Mouse (Mus musculus): ENCODE data around the gene Tbata. TPM values are rescaled to one million over a fixed set of nuclear protein-coding genes. Genes with fewer than 3 reads are reported as not detected.

Gene Tbata
- polyA plus RNA-seq, 1 experiment from 2014 or later = not detected

- Histone ChIP-seq H3K27me3 (replicated peaks; ENCODE audit: control insufficient read depth, insufficient read depth, low read length) (peaks cover 15% of the 10 kb centered on the region; the same call in 1 of the 2 replicates), H3K9me3 (ENCODE audit: control insufficient read depth, low read length) (no peaks in the 10 kb centered on the region), H3K9ac (ENCODE audit: low read depth, low read length) (no peak overlapping the region), H3K4me3 (ENCODE audit: low read depth, low read length) (no peak overlapping the region), H3K36me3 (ENCODE audit: control insufficient read depth, insufficient read depth, low read length) (no peaks in the 10 kb centered on the region), H3K4me1 (replicated peaks; ENCODE audit: control insufficient read depth, insufficient read depth, low read length) (no peaks in the 10 kb centered on the region), H3K4me2 (no peak overlapping the region), H3K27ac (ENCODE audit: low read depth, low read length) (no peak overlapping the region)
- DNase-seq (ENCODE audit: low spot score) (no peak), ATAC-seq (replicated peaks; ENCODE audit: low FRiP score) (no peak)
- WGBS = 45% methylated on average over 13 of the region's 13 CpGs
These were observed 3.1 kb downstream of the Tbata start for GRCm38 (mm10) chr10:61174711-61175441.

- Histone ChIP-seq H3K9ac (ENCODE audit: low read depth, low read length) (no peak overlapping the region), H3K9me3 (ENCODE audit: control insufficient read depth, low read length) (no peaks in the 10 kb centered on the region), H3K36me3 (ENCODE audit: control insufficient read depth, insufficient read depth, low read length) (no peaks in the 10 kb centered on the region), H3K4me3 (ENCODE audit: low read depth, low read length) (no peak overlapping the region), H3K4me1 (replicated peaks; ENCODE audit: control insufficient read depth, insufficient read depth, low read length) (no peaks in the 10 kb centered on the region), H3K27ac (ENCODE audit: low read depth, low read length) (no peak overlapping the region), H3K27me3 (replicated peaks; ENCODE audit: control insufficient read depth, insufficient read depth, low read length) (peaks cover 15% of the 10 kb centered on the region; the same call in 1 of the 2 replicates), H3K4me2 (peak overlapping the region; percentile 18)
- ATAC-seq (replicated peaks; ENCODE audit: low FRiP score) = no peak
- peak; percentile 46 for DNase-seq (ENCODE audit: low spot score)
- 15% methylated on average over 24 of the region's 24 CpGs for WGBS
These were observed 3.9 kb downstream of the Tbata start for GRCm38 (mm10) chr10:61175442-61176204.

GRCm38 (mm10) chr10:61176221-61176790, 4.6 kb downstream of the Tbata start:
- Histone ChIP-seq H3K9me3 (ENCODE audit: control insufficient read depth, low read length) (no peaks in the 10 kb centered on the region), H3K9ac (ENCODE audit: low read depth, low read length) (no peak overlapping the region), H3K4me3 (ENCODE audit: low read depth, low read length) (no peak overlapping the region), H3K36me3 (ENCODE audit: control insufficient read depth, insufficient read depth, low read length) (no peaks in the 10 kb centered on the region), H3K27me3 (replicated peaks; ENCODE audit: control insufficient read depth, insufficient read depth, low read length) (peaks cover 15% of the 10 kb centered on the region; the same call in 1 of the 2 replicates), H3K4me1 (replicated peaks; ENCODE audit: control insufficient read depth, insufficient read depth, low read length) (no peaks in the 10 kb centered on the region), H3K27ac (ENCODE audit: low read depth, low read length) (no peak overlapping the region), H3K4me2 (peak overlapping the region; percentile 18)
- DNase-seq (ENCODE audit: low spot score) = no peak
- ATAC-seq (replicated peaks; ENCODE audit: low FRiP score) = no peak
- 49% methylated on average over 7 of the region's 7 CpGs for WGBS

- Histone ChIP-seq H3K36me3 (ENCODE audit: control insufficient read depth, insufficient read depth, low read length) (no peaks in the 10 kb centered on the region), H3K4me2 (no peak overlapping the region), H3K9ac (ENCODE audit: low read depth, low read length) (no peak overlapping the region), H3K27ac (ENCODE audit: low read depth, low read length) (no peak overlapping the region), H3K27me3 (replicated peaks; ENCODE audit: control insufficient read depth, insufficient read depth, low read length) (peaks cover 15% of the 10 kb centered on the region; the same call in 1 of the 2 replicates), H3K4me3 (ENCODE audit: low read depth, low read length) (no peak overlapping the region), H3K4me1 (replicated peaks; ENCODE audit: control insufficient read depth, insufficient read depth, low read length) (no peaks in the 10 kb centered on the region), H3K9me3 (ENCODE audit: control insufficient read depth, low read length) (no peaks in the 10 kb centered on the region)
- 84% methylated on average over 4 of the region's 4 CpGs for WGBS
- no peak for DNase-seq (ENCODE audit: low spot score)
- no peak for ATAC-seq (replicated peaks; ENCODE audit: low FRiP score)
These were observed 6.0 kb downstream of the Tbata start for GRCm38 (mm10) chr10:61177751-61178150.

GRCm38 (mm10) chr10:61178687-61179086, 6.9 kb downstream of the Tbata start:
- Histone ChIP-seq H3K4me3 (ENCODE audit: low read depth, low read length) (no peak overlapping the region), H3K9ac (ENCODE audit: low read depth, low read length) (no peak overlapping the region), H3K27me3 (replicated peaks; ENCODE audit: control insufficient read depth, insufficient read depth, low read length) (peaks cover 15% of the 10 kb centered on the region; the same call in 1 of the 2 replicates), H3K27ac (ENCODE audit: low read depth, low read length) (no peak overlapping the region), H3K4me2 (no peak overlapping the region), H3K9me3 (ENCODE audit: control insufficient read depth, low read length) (no peaks in the 10 kb centered on the region), H3K4me1 (replicated peaks; ENCODE audit: control insufficient read depth, insufficient read depth, low read length) (no peaks in the 10 kb centered on the region), H3K36me3 (ENCODE audit: control insufficient read depth, insufficient read depth, low read length) (no peaks in the 10 kb centered on the region)
- ATAC-seq (replicated peaks; ENCODE audit: low FRiP score) (no peak), DNase-seq (ENCODE audit: low spot score) (no peak)
- 75% methylated on average over 8 of the region's 8 CpGs for WGBS

- DNase-seq (ENCODE audit: low spot score) (no peak), ATAC-seq (replicated peaks; ENCODE audit: low FRiP score) (no peak)
- no peak overlapping the region for H3K27ac ChIP-seq (ENCODE audit: low read depth, low read length)
- no peak overlapping the region for H3K4me2 ChIP-seq
- no peaks in the 10 kb centered on the region for H3K9me3 ChIP-seq (ENCODE audit: control insufficient read depth, low read length)
- no peaks in the 10 kb centered on the region for H3K4me1 ChIP-seq (replicated peaks; ENCODE audit: control insufficient read depth, insufficient read depth, low read length)
- no peaks in the 10 kb centered on the region for H3K36me3 ChIP-seq (ENCODE audit: control insufficient read depth, insufficient read depth, low read length)
- H3K9ac ChIP-seq (ENCODE audit: low read depth, low read length) = no peak overlapping the region
- H3K27me3 ChIP-seq (replicated peaks; ENCODE audit: control insufficient read depth, insufficient read depth, low read length) = peaks cover 15% of the 10 kb centered on the region; the same call in 1 of the 2 replicates
- H3K4me3 ChIP-seq (ENCODE audit: low read depth, low read length) = no peak overlapping the region
- WGBS = 72% methylated on average over 6 of the region's 6 CpGs
These were observed 8.2 kb downstream of the Tbata start for GRCm38 (mm10) chr10:61179927-61180326.

GRCm38 (mm10) chr10:61187001-61187400, 15.2 kb downstream of the Tbata start:
- Histone ChIP-seq H3K36me3 (ENCODE audit: control insufficient read depth, insufficient read depth, low read length) (no peaks in the 10 kb centered on the region), H3K4me2 (no peak overlapping the region), H3K4me1 (replicated peaks; ENCODE audit: control insufficient read depth, insufficient read depth, low read length) (no peaks in the 10 kb centered on the region), H3K9me3 (ENCODE audit: control insufficient read depth, low read length) (no peaks in the 10 kb centered on the region), H3K4me3 (ENCODE audit: low read depth, low read length) (no peak overlapping the region), H3K27me3 (replicated peaks; ENCODE audit: control insufficient read depth, insufficient read depth, low read length) (peaks cover 3% of the 10 kb centered on the region; the same call in 1 of the 2 replicates), H3K27ac (ENCODE audit: low read depth, low read length) (no peak overlapping the region), H3K9ac (ENCODE audit: low read depth, low read length) (no peak overlapping the region)
- DNase-seq (ENCODE audit: low spot score) = no peak
- ATAC-seq (replicated peaks; ENCODE audit: low FRiP score) = no peak
- WGBS = 75% methylated on average over 3 of the region's 3 CpGs

- H3K4me1 ChIP-seq (replicated peaks; ENCODE audit: control insufficient read depth, insufficient read depth, low read length) = no peaks in the 10 kb centered on the region
- H3K27me3 ChIP-seq (replicated peaks; ENCODE audit: control insufficient read depth, insufficient read depth, low read length) = peaks cover 3% of the 10 kb centered on the region; the same call in 1 of the 2 replicates
- H3K4me3 ChIP-seq (ENCODE audit: low read depth, low read length) = no peak overlapping the region
- H3K9ac ChIP-seq (ENCODE audit: low read depth, low read length) = no peak overlapping the region
- no peak overlapping the region for H3K4me2 ChIP-seq
- ATAC-seq (replicated peaks; ENCODE audit: low FRiP score) (no peak), DNase-seq (ENCODE audit: low spot score) (no peak)
- 62% methylated on average over 3 of the region's 3 CpGs for WGBS
- H3K9me3 ChIP-seq (ENCODE audit: control insufficient read depth, low read length) = no peaks in the 10 kb centered on the region
- H3K27ac ChIP-seq (ENCODE audit: low read depth, low read length) = no peak overlapping the region
- no peaks in the 10 kb centered on the region for H3K36me3 ChIP-seq (ENCODE audit: control insufficient read depth, insufficient read depth, low read length)
These were observed 16.3 kb downstream of the Tbata start for GRCm38 (mm10) chr10:61188010-61188409.

Data from liver, embryonic 11.5 days (tissue).